Mouse (Mus musculus): ENCODE measurements around the gene Fmn2.
A peak's percentile ranks its signal among the peaks of the same experiment; 100 is the strongest.

Fmn2 gene

DNA sequence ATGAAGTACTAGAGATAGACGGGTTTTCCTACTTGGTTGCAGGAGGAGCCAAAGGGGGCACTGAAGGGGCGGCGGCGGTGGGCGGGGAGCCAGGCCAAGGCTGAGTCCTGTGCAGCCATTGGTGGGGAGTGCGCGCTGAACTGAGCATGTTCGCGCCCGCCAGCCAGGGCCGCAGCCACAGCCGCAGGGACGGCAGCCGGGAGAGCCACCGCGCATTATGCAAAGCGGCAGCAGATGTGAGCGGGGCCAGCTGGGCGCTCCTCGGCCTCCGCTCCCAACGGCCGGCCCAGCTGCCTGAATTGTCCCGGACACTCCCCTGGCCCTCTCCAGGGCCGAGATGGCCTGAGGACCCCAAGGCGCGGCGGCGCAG, at the start of gene Fmn2:
Gene Fmn2, plus strand, starts transcription at position 165 of the 370 bp plus-strand sequence.
- peak; percentile 9 for DNase-seq (ENCODE audit: low read depth)

DNA sequence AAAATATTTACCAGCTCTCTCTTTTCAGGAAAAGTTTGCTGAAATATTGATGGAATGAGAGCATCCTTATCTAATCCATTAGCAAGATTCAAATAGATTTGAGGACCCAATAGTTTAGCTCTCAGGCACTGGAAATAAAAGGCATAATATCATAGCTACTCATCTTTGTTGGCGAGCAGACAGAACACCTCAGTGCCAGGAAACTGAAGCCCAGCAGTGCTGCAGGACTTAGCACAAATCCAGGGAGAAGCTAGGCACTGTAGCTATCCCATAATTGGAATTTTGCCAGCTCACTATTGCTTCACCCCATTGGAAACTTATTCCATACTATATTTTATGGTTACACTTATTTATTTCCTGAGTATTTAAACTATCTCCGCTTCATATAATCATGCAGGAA, 46.5 kb upstream of the Fmn2 start:
- no peak for DNase-seq (ENCODE audit: low read depth)

DNA sequence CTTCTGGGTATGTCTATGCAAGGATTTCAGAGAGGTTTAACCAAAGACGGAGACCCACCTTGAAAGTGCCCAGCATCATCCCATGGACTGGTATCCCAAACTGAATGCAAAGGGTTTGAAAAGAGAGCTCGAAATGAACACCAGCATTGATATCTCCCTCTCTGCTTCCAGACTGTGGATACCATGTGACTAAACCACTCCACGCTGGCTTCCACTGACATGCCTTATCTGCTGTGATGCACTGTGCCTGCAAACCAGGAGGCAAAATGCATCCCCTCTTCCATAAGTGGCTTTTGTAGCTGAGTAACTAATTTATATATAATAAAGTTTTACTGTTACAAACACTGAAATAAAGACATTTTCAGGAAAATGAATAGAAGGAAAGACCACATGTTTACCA, 36.2 kb upstream of the Fmn2 start:
- DNase-seq (ENCODE audit: low read depth) = no peak

DNA sequence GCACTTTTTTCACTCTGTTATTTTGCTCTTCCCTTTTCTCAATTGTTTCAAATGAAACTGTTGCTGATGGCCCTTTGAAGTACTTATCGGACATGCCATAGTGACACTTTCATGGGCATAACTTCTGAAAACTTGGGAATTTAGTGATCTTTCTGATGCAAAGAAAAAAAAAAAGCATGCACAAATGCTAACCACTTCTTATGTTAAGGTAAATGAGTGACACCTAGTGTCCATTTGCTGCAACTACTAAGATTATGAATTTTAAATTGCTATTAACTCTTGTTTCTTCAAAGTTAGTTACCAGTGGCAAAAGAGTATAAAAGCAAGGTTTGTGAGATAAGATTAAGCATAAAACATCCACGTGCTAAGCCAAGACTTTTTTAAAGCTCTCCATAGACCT, 35.4 kb upstream of the Fmn2 start:
- peak; percentile 25 for DNase-seq (ENCODE audit: low read depth)

DNA sequence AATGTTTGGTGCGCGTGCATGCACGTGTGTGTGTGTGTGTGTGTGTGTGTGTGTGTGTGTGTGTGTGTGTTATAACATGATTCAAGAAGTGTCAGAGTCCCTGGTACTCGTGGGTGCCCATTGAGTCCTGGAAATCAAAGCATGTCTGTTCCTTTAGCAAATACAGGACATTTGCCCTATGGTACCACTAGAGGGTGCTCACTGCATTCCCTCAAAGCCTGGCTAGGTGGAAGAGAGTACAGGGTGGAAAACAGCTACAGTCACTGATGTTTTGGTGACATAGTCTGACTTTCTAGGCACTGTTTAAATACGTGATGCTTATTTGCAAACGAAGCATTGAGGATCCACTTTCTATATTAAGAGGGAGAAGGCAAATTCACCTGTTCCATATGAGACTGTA, 31.9 kb upstream of the Fmn2 start:
- peak; percentile 21 for DNase-seq (ENCODE audit: low read depth)

DNA sequence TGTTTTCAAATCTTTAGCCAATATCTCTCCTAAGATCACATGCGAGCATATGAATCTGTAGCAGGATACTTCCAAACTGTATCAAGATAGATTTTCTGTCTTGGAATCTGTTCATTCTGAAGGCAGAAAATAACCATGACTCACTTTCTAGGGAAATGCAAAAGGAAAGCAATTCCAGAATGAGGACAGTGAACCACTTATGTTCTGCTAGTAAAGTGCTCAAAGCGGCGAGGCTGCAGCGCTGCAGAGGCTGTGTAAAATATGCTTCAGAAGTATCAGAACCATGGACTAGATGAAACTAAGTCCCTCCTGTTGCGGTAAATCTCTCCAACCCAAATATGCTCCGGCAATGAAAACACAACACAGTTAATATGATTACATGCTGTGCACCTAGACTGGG, 19.1 kb upstream of the Fmn2 start:
- no peak for DNase-seq (ENCODE audit: low read depth)

DNA sequence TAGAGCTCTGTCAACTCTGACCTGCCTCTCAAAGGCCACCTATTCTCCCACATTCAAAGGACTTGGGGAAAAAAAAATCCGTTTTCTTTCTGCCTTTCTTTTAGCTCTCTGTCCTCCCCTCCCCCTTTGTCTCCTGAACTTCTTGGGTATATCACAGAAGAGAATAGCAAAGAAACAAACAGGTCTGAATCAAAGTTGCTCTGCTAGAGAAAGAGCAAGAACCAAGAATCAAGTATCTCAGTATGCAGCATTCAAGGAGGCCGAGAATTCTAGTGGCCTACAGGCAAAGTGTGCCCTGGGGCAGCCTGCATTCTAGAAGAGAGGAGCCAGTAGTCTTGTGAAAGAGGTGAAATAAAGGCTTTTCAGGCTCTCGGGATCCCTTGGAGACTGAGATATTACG, 1.6 kb upstream of the Fmn2 start:
- DNase-seq (ENCODE audit: low read depth) = no peak

DNA sequence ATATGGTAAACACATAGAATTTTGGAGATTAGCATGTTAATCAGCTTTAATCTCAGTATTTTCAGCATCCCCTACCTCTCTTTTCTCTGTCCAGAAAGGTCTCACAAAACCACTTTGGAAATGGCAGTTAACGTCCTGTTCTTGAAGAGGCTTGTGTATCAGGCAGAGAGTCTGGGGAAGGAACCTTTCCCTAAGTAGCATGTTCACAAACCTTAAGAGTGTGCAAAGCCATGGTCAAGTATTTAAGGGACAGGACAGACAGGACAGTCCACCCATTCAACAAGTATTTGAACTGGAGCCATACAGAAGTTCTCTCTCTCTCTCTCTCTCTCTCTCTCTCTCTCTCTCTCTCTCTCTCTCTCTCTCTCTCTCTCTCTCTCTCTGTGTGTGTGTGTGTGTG, 614 bp upstream of the Fmn2 start:
- DNase-seq (ENCODE audit: low read depth) = no peak

DNA sequence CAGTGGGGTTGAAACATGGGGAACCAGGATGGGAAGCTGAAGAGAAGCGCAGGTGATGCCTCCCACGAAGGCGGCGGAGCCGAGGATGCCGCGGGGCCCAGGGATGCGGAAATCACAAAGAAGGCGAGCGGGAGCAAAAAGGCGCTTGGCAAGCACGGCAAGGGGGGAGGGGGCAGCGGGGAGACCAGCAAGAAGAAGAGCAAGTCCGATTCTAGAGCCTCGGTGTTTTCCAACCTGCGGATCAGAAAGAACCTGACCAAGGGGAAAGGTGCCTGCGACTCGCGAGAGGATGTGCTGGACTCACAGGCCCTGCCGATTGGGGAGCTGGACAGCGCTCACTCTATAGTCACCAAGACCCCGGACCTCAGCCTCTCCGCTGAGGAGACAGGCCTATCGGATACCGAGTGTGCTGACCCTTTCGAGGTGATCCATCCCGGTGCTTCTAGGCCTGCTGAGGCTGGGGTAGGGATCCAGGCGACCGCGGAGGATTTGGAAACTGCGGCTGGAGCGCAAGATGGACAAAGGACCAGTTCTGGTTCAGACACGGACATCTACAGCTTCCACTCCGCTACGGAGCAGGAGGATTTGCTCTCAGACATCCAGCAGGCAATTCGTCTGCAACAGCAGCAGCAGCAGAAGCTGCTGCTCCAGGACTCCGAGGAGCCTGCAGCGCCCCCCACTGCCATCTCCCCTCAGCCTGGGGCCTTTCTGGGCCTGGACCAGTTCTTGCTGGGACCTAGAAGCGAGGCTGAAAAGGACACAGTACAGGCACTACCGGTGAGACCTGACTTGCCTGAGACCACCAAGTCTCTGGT, 613 bp downstream of the Fmn2 start:
- no peak for DNase-seq (ENCODE audit: low read depth)

DNA sequence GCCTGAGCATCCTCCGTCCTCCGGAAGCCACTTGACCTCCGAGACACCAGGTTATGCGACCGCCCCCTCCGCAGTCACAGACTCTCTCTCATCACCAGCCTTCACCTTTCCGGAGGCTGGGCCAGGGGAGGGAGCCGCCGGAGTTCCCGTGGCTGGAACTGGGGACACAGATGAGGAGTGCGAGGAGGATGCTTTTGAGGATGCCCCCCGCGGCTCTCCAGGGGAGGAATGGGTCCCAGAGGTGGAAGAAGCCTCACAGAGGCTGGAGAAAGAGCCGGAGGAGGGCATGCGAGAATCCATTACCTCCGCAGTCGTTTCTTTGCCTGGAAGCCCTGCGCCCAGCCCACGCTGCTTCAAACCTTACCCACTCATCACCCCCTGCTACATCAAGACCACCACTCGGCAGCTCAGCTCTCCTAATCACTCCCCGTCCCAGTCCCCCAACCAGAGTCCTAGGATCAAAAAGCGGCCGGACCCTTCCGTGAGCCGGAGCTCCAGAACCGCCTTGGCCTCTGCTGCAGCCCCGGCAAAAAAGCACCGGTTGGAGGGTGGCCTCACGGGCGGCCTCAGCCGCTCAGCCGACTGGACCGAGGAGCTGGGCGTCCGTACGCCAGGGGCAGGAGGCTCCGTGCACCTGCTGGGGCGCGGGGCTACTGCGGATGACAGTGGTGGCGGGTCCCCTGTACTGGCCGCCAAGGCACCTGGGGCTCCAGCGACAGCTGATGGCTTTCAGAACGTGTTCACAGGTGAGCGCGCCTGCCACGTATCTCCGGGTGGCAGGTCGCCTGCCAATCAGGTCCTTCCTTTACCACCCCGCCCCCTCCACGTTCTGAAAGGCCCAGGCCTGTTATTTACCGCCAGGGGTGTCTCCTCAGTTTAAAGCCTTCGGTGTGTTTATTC, 1.5 kb downstream of the Fmn2 start:
- DNase-seq (ENCODE audit: low read depth) = no peak

DNA sequence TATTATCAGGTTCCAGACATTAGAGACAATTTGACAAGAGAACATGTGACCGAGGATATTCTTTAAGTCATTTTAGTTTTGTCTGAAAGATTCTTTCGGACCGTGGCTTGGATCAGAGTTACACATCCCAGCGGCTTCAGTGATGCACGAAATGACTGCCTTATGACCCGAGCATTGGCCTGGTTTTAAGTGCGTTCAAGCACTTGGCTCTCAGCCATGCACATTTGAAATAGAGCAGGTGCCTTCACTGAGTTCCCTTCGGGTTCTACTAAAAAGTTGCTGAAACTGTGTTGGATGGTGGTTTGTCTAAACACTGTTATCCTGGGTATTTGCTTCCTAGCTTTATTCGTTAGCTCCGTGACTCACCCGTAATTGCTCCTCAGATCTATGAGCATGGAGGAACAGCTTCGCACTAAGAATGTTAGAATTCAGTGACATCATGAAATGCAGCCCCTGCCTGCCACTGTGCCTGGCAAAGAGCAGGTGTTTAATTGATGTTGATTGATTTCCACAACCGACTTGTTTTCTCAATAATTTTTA, 7.0 kb downstream of the Fmn2 start:
- DNase-seq (ENCODE audit: low read depth) = no peak

DNA sequence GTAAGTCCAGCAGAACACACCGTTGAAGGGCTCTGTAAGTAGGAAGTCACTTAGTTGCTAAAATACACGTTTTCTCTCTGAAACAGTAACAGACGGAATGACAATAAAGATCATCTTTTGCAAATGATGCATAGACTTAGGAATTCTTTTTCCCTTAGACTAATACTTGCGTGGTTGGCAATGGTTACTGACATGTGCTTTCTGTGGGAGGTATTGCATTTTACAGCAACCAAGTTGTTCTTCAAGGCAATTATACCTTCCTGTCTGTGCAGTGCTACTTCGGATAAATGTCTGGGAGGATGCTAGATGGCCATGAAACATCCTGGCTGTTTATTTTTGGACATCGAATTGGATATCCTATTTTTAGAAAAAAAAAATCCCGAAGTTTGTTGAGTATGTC, 11.8 kb downstream of the Fmn2 start:
- DNase-seq (ENCODE audit: low read depth) = no peak

DNA sequence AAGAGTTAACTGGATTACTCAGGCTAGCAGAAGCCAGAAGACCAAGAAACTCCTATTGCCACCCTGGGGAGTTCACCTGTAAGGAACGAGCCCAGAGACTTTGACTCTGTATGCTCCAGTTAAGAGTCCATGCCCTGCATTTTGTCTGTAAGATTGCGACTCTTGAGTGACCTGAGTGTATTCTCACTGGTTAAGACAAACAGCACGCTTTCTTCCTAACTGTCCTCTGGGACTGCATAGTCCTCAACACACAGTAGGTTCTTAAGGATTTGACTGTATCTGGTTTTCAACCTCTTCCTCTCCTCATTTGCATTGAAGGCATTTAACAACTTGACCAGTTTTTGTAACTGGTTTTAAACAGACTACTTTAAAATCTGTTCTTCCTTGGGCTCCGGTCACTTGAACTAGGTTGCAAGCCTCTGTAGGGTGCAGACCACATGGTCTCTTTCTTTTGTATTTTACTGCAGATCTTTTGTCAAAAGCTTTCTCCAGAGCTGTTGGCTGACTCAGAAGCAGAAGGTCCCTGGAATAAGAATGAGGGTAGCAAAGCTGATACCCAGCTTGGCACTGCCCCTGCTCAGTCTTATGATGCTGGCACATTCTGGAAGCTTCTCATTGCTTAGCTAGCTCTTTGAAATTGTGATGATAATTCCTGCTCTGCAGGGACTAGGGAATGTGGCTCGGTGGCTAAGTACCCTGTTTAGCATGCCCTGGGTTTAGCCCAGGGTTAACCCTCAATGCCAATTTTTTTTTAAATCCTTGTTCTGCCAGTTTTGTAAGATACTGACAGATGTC, 20.5 kb downstream of the Fmn2 start:
- no peak for DNase-seq (ENCODE audit: low read depth)

DNA sequence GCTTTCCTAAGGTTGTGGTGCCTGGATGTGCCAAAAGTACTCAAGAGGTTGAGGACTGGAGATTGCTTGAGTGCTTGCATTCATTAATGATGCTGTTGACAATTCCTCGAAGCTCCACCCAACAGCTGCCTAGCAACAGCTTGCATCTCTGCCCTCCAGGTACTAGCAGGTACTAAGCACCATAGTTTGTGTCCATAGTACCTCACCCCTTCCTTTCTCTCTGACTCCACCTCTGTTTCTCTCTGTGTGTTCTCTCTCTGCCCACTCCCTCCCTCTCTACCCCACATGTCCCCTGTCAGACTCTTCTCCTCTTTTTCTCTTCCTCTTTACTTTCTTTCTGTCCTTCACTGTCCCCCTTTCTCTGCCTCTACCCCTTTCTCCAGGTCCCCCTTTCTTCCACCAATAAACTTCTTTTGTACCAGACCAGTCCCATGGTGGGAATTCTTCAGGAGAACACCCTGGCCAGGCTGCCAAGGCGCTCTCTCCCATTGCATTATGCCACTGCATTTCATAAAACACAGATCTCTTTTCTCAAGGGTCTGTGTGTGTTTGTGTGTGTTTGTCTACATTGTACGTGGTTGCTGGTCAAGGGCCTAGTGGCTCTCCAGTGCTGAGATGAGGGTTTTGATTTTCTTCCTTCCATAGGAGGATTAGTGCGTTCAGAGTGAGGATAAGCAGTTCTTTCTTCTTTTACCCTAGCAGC, 21.3 kb downstream of the Fmn2 start:
- DNase-seq (ENCODE audit: low read depth) = no peak

DNA sequence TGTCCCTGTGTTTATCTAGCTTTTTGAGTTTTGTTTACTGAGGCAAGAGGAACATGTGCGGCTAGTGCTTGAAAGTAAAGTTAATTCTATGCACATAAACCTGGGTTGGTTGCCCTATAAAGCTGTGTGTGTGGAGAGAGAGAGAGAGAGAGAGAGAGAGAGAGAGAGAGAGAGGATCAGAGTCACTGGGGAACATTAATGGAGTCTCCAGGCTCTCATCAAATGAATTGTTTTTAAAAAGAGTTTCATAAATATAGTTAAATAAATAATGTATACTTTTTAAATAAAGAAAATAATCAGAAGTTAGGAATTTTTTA, 21.8 kb downstream of the Fmn2 start:
- DNase-seq (ENCODE audit: low read depth) = no peak

DNA sequence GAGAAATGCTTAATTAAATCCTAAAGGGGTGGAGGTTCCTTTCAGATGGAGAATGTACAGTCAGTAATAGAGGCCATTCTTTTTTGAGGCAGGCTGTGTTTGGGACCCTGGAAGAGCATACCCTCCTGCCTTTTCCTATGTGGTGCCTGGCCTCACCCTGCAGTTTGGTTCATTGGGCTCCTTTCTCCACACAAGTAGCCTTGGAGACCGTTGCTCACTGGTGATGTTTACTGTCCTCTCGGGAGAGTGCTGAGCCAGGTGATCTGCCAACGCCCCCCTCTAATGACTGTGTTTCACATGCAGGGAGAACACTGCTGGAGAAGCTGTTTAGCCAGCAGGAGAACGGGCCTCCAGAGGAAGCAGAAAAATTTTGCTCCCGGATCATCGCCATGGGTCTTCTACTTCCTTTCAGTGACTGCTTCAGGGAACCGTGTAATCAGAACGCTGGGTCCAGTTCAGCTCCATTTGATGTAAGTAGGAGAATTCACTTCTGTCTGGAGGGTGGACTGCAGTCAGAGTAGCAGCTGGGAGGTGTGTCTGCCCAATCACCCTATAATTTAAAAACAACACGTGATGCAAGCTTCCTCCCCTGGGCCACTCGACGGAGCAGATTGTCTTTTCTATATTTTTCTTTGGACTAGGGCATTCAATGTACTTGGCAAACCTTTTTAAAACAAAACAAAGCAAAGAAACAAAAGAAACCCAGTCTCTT, 35.3 kb downstream of the Fmn2 start:
- DNase-seq (ENCODE audit: low read depth) = no peak

DNA sequence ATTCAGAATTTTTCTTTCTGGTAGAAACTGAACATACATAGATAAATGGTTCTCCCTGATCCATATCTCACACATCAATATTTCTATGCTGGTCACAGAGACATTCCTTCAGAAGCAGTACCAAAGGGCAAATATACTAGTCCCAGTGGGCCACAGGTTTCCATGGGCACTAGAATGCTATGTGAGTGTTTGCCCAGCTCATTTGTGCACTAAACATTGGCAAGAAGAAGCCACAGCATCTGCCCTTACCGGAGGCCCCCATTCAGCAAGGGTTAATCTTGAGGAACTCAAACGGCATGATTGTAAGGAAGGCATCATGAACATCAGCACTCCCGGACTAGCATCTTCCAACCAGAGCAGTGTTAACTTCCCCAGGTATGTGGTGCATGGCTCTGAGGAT, 35.9 kb downstream of the Fmn2 start:
- DNase-seq (ENCODE audit: low read depth) = no peak

DNA sequence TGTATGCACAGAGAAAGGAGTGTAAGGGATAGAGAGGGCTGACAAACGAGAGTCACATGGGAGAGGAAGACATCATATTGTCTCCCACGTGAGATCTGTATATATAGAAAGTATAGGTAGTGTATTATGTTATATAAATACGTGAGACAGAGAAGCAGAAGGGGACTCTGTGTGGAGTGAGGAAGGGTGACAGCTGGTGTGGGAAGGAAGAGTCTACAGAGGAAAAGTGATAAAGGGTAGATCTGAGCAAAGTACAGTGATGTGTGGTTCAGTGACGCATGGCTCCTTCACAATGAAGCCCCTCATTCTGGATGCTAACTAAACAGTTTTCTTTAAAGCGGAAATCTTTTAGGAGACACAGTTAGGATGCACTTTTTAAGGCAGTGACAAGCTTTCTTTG, 46.7 kb downstream of the Fmn2 start:
- DNase-seq (ENCODE audit: low read depth) = no peak

DNA sequence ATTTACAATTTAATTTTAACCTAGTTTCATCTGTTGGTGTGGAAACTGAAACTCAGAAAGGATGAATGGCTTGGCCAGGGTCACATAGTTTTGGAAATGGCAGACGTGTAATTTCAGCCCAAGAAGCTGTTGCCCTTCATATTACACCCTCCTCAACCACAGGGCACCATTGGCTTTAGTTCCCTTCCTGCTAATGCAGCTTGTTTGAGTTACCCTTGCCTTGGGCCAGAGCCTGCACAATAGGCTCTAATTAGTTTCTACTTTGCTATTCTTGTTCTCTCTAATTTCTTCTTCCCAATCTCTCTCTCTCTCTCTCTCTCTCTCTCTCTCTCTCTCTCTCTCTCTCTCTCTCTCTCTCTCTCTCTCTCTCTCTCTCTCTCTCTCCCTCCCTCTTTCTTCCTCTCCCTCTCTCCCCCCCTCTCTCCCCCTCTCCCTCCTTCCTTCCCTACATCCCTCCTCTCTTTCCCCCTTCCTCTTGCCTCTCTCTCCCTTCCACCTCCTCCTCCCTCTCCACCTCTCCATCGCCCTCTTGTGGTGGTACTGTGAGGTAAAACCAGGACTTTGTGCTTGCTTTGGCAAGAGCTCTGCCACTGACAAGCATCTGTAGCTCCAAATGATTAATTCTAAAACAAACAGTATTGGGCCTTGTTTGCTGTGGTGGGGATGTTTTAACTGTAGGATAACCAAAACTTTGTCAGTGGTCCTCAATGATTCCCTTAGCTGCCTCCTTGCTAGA, 51.8 kb downstream of the Fmn2 start:
- peak; percentile 14 for DNase-seq (ENCODE audit: low read depth)

DNA sequence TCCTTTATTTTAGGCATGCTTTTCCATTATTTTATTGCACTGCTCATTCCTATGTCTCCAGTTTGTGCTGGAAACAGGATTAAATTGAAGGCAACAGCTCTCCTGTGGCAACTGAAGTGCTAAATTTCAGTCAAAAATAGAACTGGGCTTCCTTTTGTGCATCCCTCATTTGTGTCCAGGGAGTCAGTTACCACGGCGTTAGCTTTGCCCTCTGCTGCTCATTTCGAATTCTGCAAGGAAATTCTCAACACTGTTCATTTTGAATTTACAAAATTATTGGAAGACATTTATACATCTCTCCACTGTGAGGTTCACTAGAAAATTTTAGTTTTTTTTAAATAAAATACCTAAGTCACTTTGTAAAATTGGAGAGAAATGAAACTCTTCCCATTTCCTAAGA, 53.8 kb downstream of the Fmn2 start:
- DNase-seq (ENCODE audit: low read depth) = no peak

DNA sequence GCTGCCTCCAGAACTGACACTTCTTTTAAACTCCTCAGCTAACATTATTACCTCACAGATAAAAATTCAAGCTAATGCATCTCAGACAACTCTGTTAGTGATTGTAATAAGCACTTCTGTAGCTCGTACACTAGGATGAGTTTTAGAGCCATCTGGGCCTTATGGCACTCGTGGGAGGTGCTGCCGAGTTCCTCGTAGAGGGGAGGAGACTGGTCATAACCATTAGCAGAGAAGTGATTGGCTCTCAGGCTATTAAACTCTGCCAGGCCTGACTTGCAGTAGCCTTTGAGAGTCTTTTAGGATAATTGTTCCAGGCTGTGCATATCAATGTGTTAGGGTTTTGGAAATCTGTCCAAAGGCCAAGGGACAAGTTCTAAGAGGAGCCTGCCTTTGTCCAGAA, 55.6 kb downstream of the Fmn2 start:
- DNase-seq (ENCODE audit: low read depth) = no peak

Measured in c-Kit-positive CD71-positive TER-119-negative erythroid progenitor cells, embryonic 14.5 days (primary cell).